Comparison of ENCODE assay signal across 26 mouse cellular contexts in genomic region chr6:148193972-148194701, GRCm38 (mm10). TPM values are rescaled to one million over a fixed set of nuclear protein-coding genes. Genes with fewer than 3 reads are reported as not detected.
DNase-seq lines count a peak whose midpoint lies in the region; ATAC-seq and TF ChIP-seq lines count a peak whose summit lies in the region.
"Had no signal": no experiment of that assay in that cellular context is flagged by ENCODE, and none has a peak within 500 bp of the region (broad histone marks: within the 10 kb centered on the region; RNA-seq: fewer than 3 reads in every experiment).

No protein-coding gene starts in this region.

- H3K27me3 ChIP-seq in hindbrain, postnatal 0 days (ENCODE audit: insufficient read depth, low read length) = no peaks in the 10 kb centered on the region
- H3K27me3 ChIP-seq: embryonic facial prominence, embryonic 12.5 days; heart, embryonic 13.5 days; hindbrain, embryonic 12.5 days; limb, embryonic 13.5 days; liver, embryonic 15.5 days; neural tube, embryonic 13.5 days had no signal

- no peaks in the 10 kb centered on the region for H3K4me1 ChIP-seq in hindbrain, postnatal 0 days (ENCODE audit: insufficient read depth, low read length)
- H3K4me1 ChIP-seq: embryonic facial prominence, embryonic 12.5 days; heart, embryonic 13.5 days; hindbrain, embryonic 12.5 days; limb, embryonic 13.5 days; liver, embryonic 15.5 days; midbrain, embryonic 10.5 days; neural tube, embryonic 13.5 days had no signal

- no peak overlapping the region for H3K9ac ChIP-seq in hindbrain, postnatal 0 days (replicated peaks; ENCODE audit: low read length)
- H3K9ac ChIP-seq: embryonic facial prominence, embryonic 12.5 days; forebrain, postnatal 0 days; heart, embryonic 13.5 days; hindbrain, embryonic 12.5 days; limb, embryonic 13.5 days; liver, embryonic 15.5 days; neural tube, embryonic 13.5 days had no signal

- intact Hi-C loops in heart, postnatal 36 days (cut with DNase I) = no loop called here

- WGBS in hindbrain, postnatal 0 days = 93% methylated on average over 6 of the region's 6 CpGs

- no peaks in the 10 kb centered on the region for H3K9me3 ChIP-seq in hindbrain, postnatal 0 days (ENCODE audit: low read length)
- H3K9me3 ChIP-seq: embryonic facial prominence, embryonic 12.5 days; heart, embryonic 13.5 days; hindbrain, embryonic 12.5 days; limb, embryonic 13.5 days; liver, embryonic 15.5 days; midbrain, embryonic 10.5 days; neural tube, embryonic 13.5 days had no signal

- H3K27ac ChIP-seq in hindbrain, postnatal 0 days = no peak overlapping the region
- H3K27ac ChIP-seq: embryonic facial prominence, embryonic 12.5 days; heart, adult 2 months; heart, embryonic 13.5 days; hindbrain, embryonic 12.5 days; limb, embryonic 13.5 days; liver, embryonic 15.5 days; midbrain, embryonic 10.5 days; neural tube, embryonic 13.5 days had no signal

- no peak for ATAC-seq in CD4-positive, CD25-positive, alpha-beta regulatory T cell, adult 4 months
- no peak for ATAC-seq in hindbrain, postnatal 0 days
- ATAC-seq: forebrain, postnatal 0 days; midbrain, embryonic 16.5 days had no signal

- no peak overlapping the region for H3K4me3 ChIP-seq in hindbrain, postnatal 0 days (ENCODE audit: low read length)
- H3K4me3 ChIP-seq: embryonic facial prominence, embryonic 12.5 days; heart, adult 2 months; heart, embryonic 13.5 days; hindbrain, embryonic 12.5 days; limb, embryonic 13.5 days; liver, embryonic 15.5 days; midbrain, embryonic 10.5 days; myocyte; neural tube, embryonic 13.5 days had no signal

- no peak for TF ChIP-seq CTCF in hindbrain, postnatal 0 days (IDR thresholded peaks at IDR 0.05; ENCODE audit: low read depth)

- peak; percentile 52 for DNase-seq in heart, adult 11 months
- no peak for DNase-seq in heart, postnatal 36 days
- peak; percentile 14 for DNase-seq in lung, postnatal 36 days
- DNase-seq in lung, postnatal 14 days = no peak
- peak; percentile 11 for DNase-seq in kidney, postnatal 14 days
- DNase-seq in hindbrain, postnatal 0 days (ENCODE audit: low spot score) = no peak
- DNase-seq: cerebellum, adult 11-12 months; cerebellum, postnatal 10 days; forebrain, postnatal 0 days; gastrocnemius, postnatal 25 days; heart, adult 2 months; heart, postnatal 14 days; layer of hippocampus, postnatal 36 days; retina, postnatal 1 day; thymus, adult 2 months; thymus, postnatal 4 days had no signal

- no peak overlapping the region for H3K4me2 ChIP-seq in hindbrain, postnatal 0 days (ENCODE audit: low read depth, low read length)
- H3K4me2 ChIP-seq: embryonic facial prominence, embryonic 12.5 days; heart, embryonic 13.5 days; hindbrain, embryonic 12.5 days; limb, embryonic 13.5 days; liver, embryonic 15.5 days; neural tube, embryonic 13.5 days had no signal

- H3K36me3 ChIP-seq in hindbrain, postnatal 0 days (ENCODE audit: insufficient read depth, low read length) = peaks cover 22% of the 10 kb centered on the region

RNA-seq across cellular contexts. Expression of gene Ergic2, which starts 18.0 kb away (rescaled TPM):
- total RNA-seq in heart, postnatal 36 days (2021) = 10 to 100 TPM; 61.6 to 63.1 TPM
- polyA plus RNA-seq in CD4-positive, CD25-positive, alpha-beta regulatory T cell, adult 4 months (2017; shearing (Covaris generic)) = 100 to 1,000 TPM; 165 to 174 TPM
- 63.1 and 112 TPM in 2 replicates for total RNA-seq in hindbrain, postnatal 0 days (2014; rRNA removed)
- 204 and 211 TPM in 2 replicates for polyA plus RNA-seq in hindbrain, postnatal 0 days (2015; fragmentation: Nextera tagmentation; extraction: Ambion mirVana)

Comparison
In these comparisons a context has a peak if more than half of its experiments do, and no peak if none do; other contexts are left out.
1. DNase-seq: peak in heart, adult 11 months (single experiment), lung, postnatal 36 days (single experiment) and kidney, postnatal 14 days (single experiment); none in heart, postnatal 36 days (0 of 2), lung, postnatal 14 days (single experiment) and hindbrain, postnatal 0 days (single experiment).